Mouse (Mus musculus): ENCODE measurements at regions not wholly inside any gene's neighbourhood (a gene's known extent, or its start where the extent isn't known, plus 50 kb on each side); places are given as distances from the start of the nearest gene placed in this dataset.

DNA sequence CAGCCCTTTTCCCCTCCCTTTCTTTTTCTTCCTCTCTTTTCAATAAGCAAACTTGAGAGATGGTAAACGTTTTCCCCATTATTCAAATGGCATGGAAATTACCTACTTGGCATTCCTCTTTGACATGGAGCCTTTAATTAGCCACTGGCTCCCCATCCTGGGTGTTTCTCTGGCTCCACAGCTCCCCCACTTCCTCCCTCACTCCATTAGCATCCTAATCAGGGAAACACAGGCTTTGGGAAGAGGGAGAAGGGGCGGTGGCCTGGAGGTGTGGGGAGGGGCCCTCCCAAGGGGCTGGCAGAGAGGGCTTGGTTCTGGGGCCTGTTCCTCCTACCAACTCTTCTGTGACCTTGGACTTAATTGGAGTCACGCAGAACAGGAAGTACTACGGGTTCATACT lies 132.7 kb downstream of the Cct6b start:
- Histone ChIP-seq H3K9ac (ENCODE audit: control insufficient read depth, low read depth, low read length, poor library complexity, severe bottlenecking) (no peak overlapping the region), H3K4me1 (ENCODE audit: control insufficient read depth in 1 of 2, insufficient read depth in 2 of 2, low read length in 2 of 2) (no peaks in the 10 kb centered on the region), H3K79me2 (ENCODE audit: control insufficient read depth, insufficient read depth, low read length, poor library complexity) (no peaks in the 10 kb centered on the region), H3K27me3 (ENCODE audit: control insufficient read depth in 1 of 2, insufficient read depth in 2 of 2, low read length in 2 of 2) (no peaks in the 10 kb centered on the region), H3K36me3 (ENCODE audit: control insufficient read depth in 1 of 2, insufficient read depth in 2 of 2, low read length in 2 of 2) (no peaks in the 10 kb centered on the region), H3K9me3 (replicated peaks; ENCODE audit: insufficient read depth, low read length) (0 out of 2 replicates have a peak, but pooled peaks cover 1% of the 10 kb centered on the region), H3K27ac (ENCODE audit: control insufficient read depth, low read depth, low read length) (no peak overlapping the region), H3K4me3 (ENCODE audit: control insufficient read depth in 1 of 2, insufficient read depth in 1 of 2, low read depth in 2 of 2, low read length in 2 of 2) (no peak overlapping the region)
- TF ChIP-seq NRF1 (IDR thresholded peaks at IDR 0.05; ENCODE audit: insufficient read depth, low read depth, low read length, poor library complexity, severe bottlenecking): no peak
- no peak for TF ChIP-seq UBTF (IDR thresholded peaks at IDR 0.05; ENCODE audit: borderline replicate concordance, insufficient read depth, low read depth, low read length)
- TF ChIP-seq HCFC1 (IDR thresholded peaks at IDR 0.05; ENCODE audit: low read depth, low read length): no peak
- no peak for TF ChIP-seq JUND (IDR thresholded peaks at IDR 0.05; ENCODE audit: low read depth, low read length)
- no peak for DNase-seq (ENCODE audit: low read depth, low spot score)

DNA sequence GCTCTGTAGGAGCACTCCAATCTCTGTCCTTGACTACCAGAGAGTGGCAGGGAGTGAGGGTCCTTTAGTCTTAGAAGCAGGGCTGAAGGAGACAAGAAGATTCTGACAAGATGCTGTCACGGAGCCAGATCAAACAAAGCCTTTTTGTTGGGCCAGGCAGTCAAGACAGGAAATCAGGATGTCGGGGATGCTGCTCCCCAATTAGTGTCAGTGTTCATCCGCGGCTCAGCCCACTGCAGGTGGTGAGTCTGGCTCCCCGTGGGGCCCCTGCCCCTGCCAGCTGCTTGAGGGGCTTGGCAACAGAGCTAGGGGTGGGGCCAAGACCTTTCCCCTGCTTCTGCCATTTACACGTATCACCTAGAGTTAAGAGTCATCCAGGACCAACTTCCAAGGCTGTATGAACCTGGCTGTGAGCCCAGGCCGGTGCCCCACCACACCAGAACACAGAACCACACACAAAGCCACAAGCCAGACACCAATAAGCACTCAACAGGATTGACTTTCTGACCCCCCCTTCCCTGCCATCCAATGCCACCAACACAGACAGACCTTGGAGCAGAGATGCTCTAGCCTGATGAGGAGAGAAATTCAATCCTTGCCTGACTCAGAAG lies 137.5 kb downstream of the Cct6b start:
- Histone ChIP-seq H3K27me3 (ENCODE audit: control insufficient read depth in 1 of 2, insufficient read depth in 2 of 2, low read length in 2 of 2) (no peaks in the 10 kb centered on the region), H3K79me2 (ENCODE audit: control insufficient read depth, insufficient read depth, low read length, poor library complexity) (no peaks in the 10 kb centered on the region), H3K36me3 (ENCODE audit: control insufficient read depth in 1 of 2, insufficient read depth in 2 of 2, low read length in 2 of 2) (no peaks in the 10 kb centered on the region), H3K9me3 (replicated peaks; ENCODE audit: insufficient read depth, low read length) (0 out of 2 replicates have a peak, but pooled peaks cover 1% of the 10 kb centered on the region), H3K4me1 (ENCODE audit: control insufficient read depth in 1 of 2, insufficient read depth in 2 of 2, low read length in 2 of 2) (no peaks in the 10 kb centered on the region), H3K9ac (ENCODE audit: control insufficient read depth, low read depth, low read length, poor library complexity, severe bottlenecking) (no peak overlapping the region), H3K27ac (ENCODE audit: control insufficient read depth, low read depth, low read length) (no peak overlapping the region), H3K4me3 (ENCODE audit: control insufficient read depth in 1 of 2, insufficient read depth in 1 of 2, low read depth in 2 of 2, low read length in 2 of 2) (no peak overlapping the region)
- DNase-seq (ENCODE audit: low read depth, low spot score): no peak
- TF ChIP-seq EP300 (IDR thresholded peaks at IDR 0.05; ENCODE audit: low read depth in 1 of 2, low read length in 2 of 2) (no peak), BHLHE40 (IDR thresholded peaks at IDR 0.05; ENCODE audit: borderline replicate concordance, low read depth, low read length) (no peak), CHD1 (IDR thresholded peaks at IDR 0.05; ENCODE audit: low read depth, low read length) (no peak), ZKSCAN1 (IDR thresholded peaks at IDR 0.05; ENCODE audit: low read depth, low read length) (no peak), HCFC1 (IDR thresholded peaks at IDR 0.05; ENCODE audit: low read depth, low read length) (no peak), CHD2 (IDR thresholded peaks at IDR 0.05; ENCODE audit: low read length) (no peak), CTCF (IDR thresholded peaks at IDR 0.05 in 2 of 3, conservative IDR thresholded peaks at IDR 0.05 in 1 of 3; ENCODE audit: control insufficient read depth in 1 of 3, insufficient read depth in 1 of 3, low read depth in 2 of 3, low read length in 3 of 3, poor library complexity in 1 of 3, severe bottlenecking in 1 of 3) (no peak), SMC3 (IDR thresholded peaks at IDR 0.05; ENCODE audit: low read depth, low read length) (no peak), E2F4 (IDR thresholded peaks at IDR 0.05; ENCODE audit: borderline replicate concordance, low read depth, low read length) (no peak)

DNA sequence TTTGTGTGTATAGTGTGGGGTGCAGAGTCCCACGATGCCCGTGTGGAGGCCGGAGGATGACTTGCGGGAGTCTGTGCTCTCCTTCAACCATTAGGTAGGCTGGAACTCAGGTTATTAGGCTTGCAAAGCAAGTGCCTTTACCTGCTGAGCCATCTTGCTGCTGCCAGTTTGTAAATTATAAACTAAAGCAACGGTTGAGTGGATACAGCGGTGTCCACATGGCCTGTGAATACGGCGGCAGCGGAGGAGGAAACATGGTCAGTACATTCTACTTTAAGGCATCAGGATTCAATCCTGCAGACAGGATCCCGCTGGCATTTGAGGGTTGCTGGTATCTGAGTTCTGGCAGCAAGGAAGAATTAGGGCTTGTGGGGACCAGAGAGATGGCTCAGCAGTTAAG lies 143.1 kb downstream of the Cct6b start:
- H3K9ac ChIP-seq (ENCODE audit: control insufficient read depth, low read depth, low read length, poor library complexity, severe bottlenecking): no peak overlapping the region
- no peaks in the 10 kb centered on the region for H3K36me3 ChIP-seq (ENCODE audit: control insufficient read depth in 1 of 2, insufficient read depth in 2 of 2, low read length in 2 of 2)
- no peaks in the 10 kb centered on the region for H3K27me3 ChIP-seq (ENCODE audit: control insufficient read depth in 1 of 2, insufficient read depth in 2 of 2, low read length in 2 of 2)
- no peak for DNase-seq (ENCODE audit: low read depth, low spot score)
- H3K4me1 ChIP-seq (ENCODE audit: control insufficient read depth in 1 of 2, insufficient read depth in 2 of 2, low read length in 2 of 2): no peaks in the 10 kb centered on the region
- H3K79me2 ChIP-seq (ENCODE audit: control insufficient read depth, insufficient read depth, low read length, poor library complexity): no peaks in the 10 kb centered on the region
- TF ChIP-seq TAL1 (IDR thresholded peaks at IDR 0.05; ENCODE audit: low read length) (no peak), EP300 (IDR thresholded peaks at IDR 0.05; ENCODE audit: low read depth in 1 of 2, low read length in 2 of 2) (no peak), TCF12 (IDR thresholded peaks at IDR 0.05; ENCODE audit: low read depth, low read length) (no peak), GABPA (IDR thresholded peaks at IDR 0.05; ENCODE audit: low read depth, low read length) (no peak), GATA1 (IDR thresholded peaks at IDR 0.05; ENCODE audit: low read depth, low read length) (no peak), MAZ (IDR thresholded peaks at IDR 0.05; ENCODE audit: low read depth, low read length) (no peak), ZKSCAN1 (IDR thresholded peaks at IDR 0.05; ENCODE audit: low read depth, low read length) (no peak), UBTF (IDR thresholded peaks at IDR 0.05; ENCODE audit: borderline replicate concordance, insufficient read depth, low read depth, low read length) (no peak), USF2 (IDR thresholded peaks at IDR 0.05; ENCODE audit: borderline replicate concordance in 1 of 2, insufficient read depth in 1 of 2, low read depth in 1 of 2, low read length in 2 of 2) (no peak), MAFK (IDR thresholded peaks at IDR 0.05; ENCODE audit: borderline replicate concordance, low read depth, low read length) (no peak), CTCF (IDR thresholded peaks at IDR 0.05 in 2 of 3, conservative IDR thresholded peaks at IDR 0.05 in 1 of 3; ENCODE audit: control insufficient read depth in 1 of 3, insufficient read depth in 1 of 3, low read depth in 2 of 3, low read length in 3 of 3, poor library complexity in 1 of 3, severe bottlenecking in 1 of 3) (no peak), MYC (IDR thresholded peaks at IDR 0.05; ENCODE audit: low read depth, low read length) (no peak), ETS1 (IDR thresholded peaks at IDR 0.05; ENCODE audit: low read depth, low read length) (no peak), ELF1 (IDR thresholded peaks at IDR 0.05; ENCODE audit: low read depth, low read length) (no peak), MAX (IDR thresholded peaks at IDR 0.05; ENCODE audit: low read length) (no peak)
- no peak overlapping the region for H3K27ac ChIP-seq (ENCODE audit: control insufficient read depth, low read depth, low read length)
- no peak overlapping the region for H3K4me3 ChIP-seq (ENCODE audit: control insufficient read depth in 1 of 2, insufficient read depth in 1 of 2, low read depth in 2 of 2, low read length in 2 of 2)
- no peaks in the 10 kb centered on the region for H3K9me3 ChIP-seq (replicated peaks; ENCODE audit: insufficient read depth, low read length)

All from MEL (cell line).